Mouse (Mus musculus): ENCODE data around the gene B230217C12Rik. TPM values are rescaled to one million over a fixed set of nuclear protein-coding genes. Genes with fewer than 3 reads are reported as not detected.

Gene B230217C12Rik
- polyA plus RNA-seq, 1 experiment from 2014 or later = 5.4 TPM

GRCm38 (mm10) chr11:97812491-97812921 lies 28.1 kb upstream of the B230217C12Rik start:
- DNase-seq (ENCODE audit: low spot score) (no peak), ATAC-seq (replicated peaks; ENCODE audit: low FRiP score) (no peak)
- Histone ChIP-seq H3K36me3 (ENCODE audit: control insufficient read depth, insufficient read depth, low read length) (peaks cover 5% of the 10 kb centered on the region; the same call in 1 of the 2 replicates), H3K4me3 (ENCODE audit: low read depth, low read length) (no peak overlapping the region), H3K27ac (ENCODE audit: low read depth, low read length) (no peak overlapping the region; the same call in 1 of the 2 replicates), H3K4me1 (replicated peaks; ENCODE audit: control insufficient read depth, insufficient read depth, low read length) (peaks cover 71% of the 10 kb centered on the region), H3K4me2 (no peak overlapping the region), H3K9ac (ENCODE audit: low read depth, low read length) (no peak overlapping the region), H3K9me3 (ENCODE audit: control insufficient read depth, low read length) (no peaks in the 10 kb centered on the region), H3K27me3 (replicated peaks; ENCODE audit: control insufficient read depth, insufficient read depth, low read length) (no peaks in the 10 kb centered on the region)
- WGBS = 53% methylated on average over 3 of the region's 3 CpGs

- H3K36me3 ChIP-seq (ENCODE audit: control insufficient read depth, insufficient read depth, low read length) = peaks cover 5% of the 10 kb centered on the region; the same call in 1 of the 2 replicates
Observed at GRCm38 (mm10) chr11:97813085-97813484, 27.5 kb upstream of the B230217C12Rik start.

DNA sequence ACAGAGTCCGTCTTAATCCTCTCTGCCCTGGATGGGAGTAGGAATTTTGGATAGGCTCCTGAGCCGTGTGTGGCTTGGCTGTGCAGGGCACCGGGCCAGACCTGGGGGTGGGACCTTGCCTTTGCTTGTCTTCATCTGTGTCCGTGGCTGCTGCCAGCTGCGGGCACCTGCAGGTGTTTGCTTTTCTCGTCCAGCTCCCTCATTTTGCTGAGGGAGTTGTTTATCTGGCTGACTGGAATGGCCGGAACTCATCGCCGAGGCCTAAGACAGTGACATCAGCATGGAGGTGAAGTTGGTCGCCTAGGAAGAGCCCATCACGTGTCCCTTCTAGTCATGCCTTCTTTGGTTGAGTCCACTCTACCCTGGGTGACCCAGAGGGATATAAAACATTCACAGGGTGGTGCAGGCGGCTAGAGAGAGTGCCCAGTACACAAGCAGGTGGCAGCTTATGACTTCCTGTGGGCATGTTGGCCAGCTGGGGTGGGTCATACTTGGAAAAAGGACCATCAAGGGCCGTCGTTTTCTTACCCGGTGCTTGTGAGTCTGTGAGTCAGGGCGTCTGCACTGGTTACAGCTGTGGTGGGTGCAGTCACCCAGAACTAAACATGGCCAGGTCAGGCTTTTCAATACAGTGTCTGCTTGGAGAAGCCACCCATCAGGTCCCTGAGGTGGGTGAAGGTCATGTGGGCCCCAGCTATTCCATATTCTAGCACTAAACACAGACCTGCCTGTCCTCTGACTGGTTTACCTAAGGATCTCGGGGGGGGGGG lies 26.6 kb upstream of the B230217C12Rik start:
- Histone ChIP-seq H3K4me3 (ENCODE audit: low read depth, low read length) (no peak overlapping the region), H3K9ac (ENCODE audit: low read depth, low read length) (no peak overlapping the region), H3K9me3 (ENCODE audit: control insufficient read depth, low read length) (no peaks in the 10 kb centered on the region), H3K36me3 (ENCODE audit: control insufficient read depth, insufficient read depth, low read length) (peaks cover 2% of the 10 kb centered on the region; the same call in 1 of the 2 replicates), H3K27me3 (replicated peaks; ENCODE audit: control insufficient read depth, insufficient read depth, low read length) (no peaks in the 10 kb centered on the region), H3K4me1 (replicated peaks; ENCODE audit: control insufficient read depth, insufficient read depth, low read length) (peaks cover 71% of the 10 kb centered on the region), H3K27ac (ENCODE audit: low read depth, low read length) (no peak overlapping the region), H3K4me2 (no peak overlapping the region)
- WGBS = 78% methylated on average over 17 of the region's 17 CpGs
- no peak for DNase-seq (ENCODE audit: low spot score)
- no peak for ATAC-seq (replicated peaks; ENCODE audit: low FRiP score)

More at GRCm38 (mm10) chr11:97813085-97813484, 27.5 kb upstream of the B230217C12Rik start:
- DNase-seq (ENCODE audit: low spot score) (no peak), ATAC-seq (replicated peaks; ENCODE audit: low FRiP score) (no peak)
- Histone ChIP-seq H3K9me3 (ENCODE audit: control insufficient read depth, low read length) (no peaks in the 10 kb centered on the region), H3K4me1 (replicated peaks; ENCODE audit: control insufficient read depth, insufficient read depth, low read length) (peaks cover 71% of the 10 kb centered on the region), H3K27me3 (replicated peaks; ENCODE audit: control insufficient read depth, insufficient read depth, low read length) (no peaks in the 10 kb centered on the region), H3K9ac (ENCODE audit: low read depth, low read length) (no peak overlapping the region), H3K4me2 (no peak overlapping the region), H3K27ac (ENCODE audit: low read depth, low read length) (no peak overlapping the region), H3K4me3 (ENCODE audit: low read depth, low read length) (no peak overlapping the region)
- WGBS = 61% methylated on average over 7 of the region's 7 CpGs

DNA sequence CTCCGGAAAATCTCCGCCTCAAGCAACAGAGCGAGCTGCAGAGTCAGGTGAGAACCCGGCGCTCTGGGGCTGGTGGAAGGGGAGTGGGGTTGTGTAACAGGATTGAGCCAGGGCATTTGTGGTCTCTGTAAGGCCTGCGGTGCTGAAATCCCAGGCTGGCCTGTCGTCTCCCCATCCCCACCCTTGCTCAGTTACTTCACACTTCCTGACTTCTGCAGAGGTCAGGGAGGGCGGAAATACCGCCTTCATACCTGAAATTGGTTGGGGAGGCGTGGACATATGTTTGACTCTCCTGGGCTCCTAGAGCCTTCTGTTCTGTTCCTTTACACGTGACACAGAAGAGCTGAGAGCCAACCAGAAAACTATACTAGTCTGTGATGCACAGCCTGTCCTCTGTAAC lies 24.8 kb upstream of the B230217C12Rik start:
- Histone ChIP-seq H3K36me3 (ENCODE audit: control insufficient read depth, insufficient read depth, low read length) (no peaks in the 10 kb centered on the region; the same call in 1 of the 2 replicates), H3K27me3 (replicated peaks; ENCODE audit: control insufficient read depth, insufficient read depth, low read length) (no peaks in the 10 kb centered on the region), H3K4me1 (replicated peaks; ENCODE audit: control insufficient read depth, insufficient read depth, low read length) (peaks cover 66% of the 10 kb centered on the region), H3K9ac (ENCODE audit: low read depth, low read length) (no peak overlapping the region), H3K27ac (ENCODE audit: low read depth, low read length) (no peak overlapping the region), H3K4me2 (no peak overlapping the region; the same call in 1 of the 2 replicates), H3K9me3 (ENCODE audit: control insufficient read depth, low read length) (no peaks in the 10 kb centered on the region), H3K4me3 (ENCODE audit: low read depth, low read length) (no peak overlapping the region)
- WGBS = 80% methylated on average over 11 of the region's 11 CpGs
- ATAC-seq (replicated peaks; ENCODE audit: low FRiP score) (no peak), DNase-seq (ENCODE audit: low spot score) (no peak)

DNA sequence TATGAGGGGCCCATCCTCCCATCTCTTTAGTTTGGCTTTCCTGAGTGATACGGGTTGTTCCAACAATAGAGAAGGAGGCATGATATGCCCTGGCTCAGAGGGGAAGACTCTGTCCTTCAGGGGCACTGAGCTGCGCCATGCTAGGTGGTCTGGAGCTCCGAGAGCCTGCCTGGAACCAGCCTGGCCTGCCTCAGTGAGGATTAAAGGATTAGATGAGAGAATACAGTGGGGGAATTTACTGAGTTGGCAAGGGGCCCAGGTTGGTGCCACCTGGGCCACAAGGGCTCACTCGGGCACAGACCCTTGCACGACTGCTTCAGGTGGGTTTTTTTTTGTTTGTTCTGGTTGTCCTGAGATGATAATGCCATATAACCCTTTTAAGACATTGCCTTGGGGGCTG lies 24.4 kb upstream of the B230217C12Rik start:
- Histone ChIP-seq H3K27ac (ENCODE audit: low read depth, low read length) (no peak overlapping the region), H3K4me2 (no peak overlapping the region; the same call in 1 of the 2 replicates), H3K9ac (ENCODE audit: low read depth, low read length) (no peak overlapping the region), H3K4me3 (ENCODE audit: low read depth, low read length) (no peak overlapping the region), H3K9me3 (ENCODE audit: control insufficient read depth, low read length) (no peaks in the 10 kb centered on the region), H3K27me3 (replicated peaks; ENCODE audit: control insufficient read depth, insufficient read depth, low read length) (no peaks in the 10 kb centered on the region), H3K4me1 (replicated peaks; ENCODE audit: control insufficient read depth, insufficient read depth, low read length) (peaks cover 70% of the 10 kb centered on the region), H3K36me3 (ENCODE audit: control insufficient read depth, insufficient read depth, low read length) (no peaks in the 10 kb centered on the region; the same call in 1 of the 2 replicates)
- no peak for DNase-seq (ENCODE audit: low spot score)
- no peak for ATAC-seq (replicated peaks; ENCODE audit: low FRiP score)
- WGBS = 77% methylated on average over 5 of the region's 5 CpGs

DNA sequence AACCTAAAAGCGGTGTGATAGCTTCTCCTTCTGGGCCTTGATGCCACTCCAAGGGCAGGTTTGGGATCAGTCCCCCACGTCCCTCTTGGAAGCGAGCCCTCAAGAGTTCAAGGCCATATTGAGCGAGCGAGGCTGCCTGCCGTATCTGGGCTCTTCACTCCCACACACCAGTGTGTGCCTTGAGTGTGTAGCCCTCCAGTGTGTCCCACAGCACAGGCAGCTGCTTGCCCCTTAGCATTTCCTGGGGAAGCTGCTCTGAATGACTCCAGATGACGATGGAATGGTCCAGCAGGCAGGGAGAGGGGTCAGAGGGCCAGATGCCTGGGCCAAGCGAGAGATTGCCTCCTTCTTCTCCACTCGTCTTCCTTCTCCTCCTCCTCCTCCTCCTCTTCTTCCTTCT lies 23.7 kb upstream of the B230217C12Rik start:
- no peak overlapping the region for H3K9ac ChIP-seq (ENCODE audit: low read depth, low read length)

GRCm38 (mm10) chr11:97817379-97817778 lies 23.2 kb upstream of the B230217C12Rik start:
- H3K27ac ChIP-seq (ENCODE audit: low read depth, low read length) = peak overlapping the region; percentile 46
- H3K4me2 ChIP-seq = peak overlapping the region; percentile 39
- H3K27me3 ChIP-seq (replicated peaks; ENCODE audit: control insufficient read depth, insufficient read depth, low read length) = no peaks in the 10 kb centered on the region
- H3K4me3 ChIP-seq (ENCODE audit: low read depth, low read length) = no peak overlapping the region
- WGBS = 10% methylated on average over 5 of the region's 5 CpGs
- peaks cover 68% of the 10 kb centered on the region for H3K4me1 ChIP-seq (replicated peaks; ENCODE audit: control insufficient read depth, insufficient read depth, low read length)
- ATAC-seq (replicated peaks; ENCODE audit: low FRiP score) (peak; percentile 72), DNase-seq (ENCODE audit: low spot score) (no peak)
- 0 out of 2 replicates have a peak overlapping the region, but pooled peaks have one; percentile 7 for H3K9ac ChIP-seq (ENCODE audit: low read depth, low read length)
- H3K9me3 ChIP-seq (ENCODE audit: control insufficient read depth, low read length) = no peaks in the 10 kb centered on the region
- peaks cover 2% of the 10 kb centered on the region; the same call in 1 of the 2 replicates for H3K36me3 ChIP-seq (ENCODE audit: control insufficient read depth, insufficient read depth, low read length)

More for the DNA sequence above, 23.7 kb upstream of the B230217C12Rik start:
- Histone ChIP-seq H3K27ac (ENCODE audit: low read depth, low read length) (no peak overlapping the region), H3K27me3 (replicated peaks; ENCODE audit: control insufficient read depth, insufficient read depth, low read length) (no peaks in the 10 kb centered on the region), H3K36me3 (ENCODE audit: control insufficient read depth, insufficient read depth, low read length) (peaks cover 2% of the 10 kb centered on the region; the same call in 1 of the 2 replicates), H3K4me1 (replicated peaks; ENCODE audit: control insufficient read depth, insufficient read depth, low read length) (peaks cover 71% of the 10 kb centered on the region), H3K4me2 (no peak overlapping the region), H3K9me3 (ENCODE audit: control insufficient read depth, low read length) (no peaks in the 10 kb centered on the region), H3K4me3 (ENCODE audit: low read depth, low read length) (no peak overlapping the region)
- ATAC-seq (replicated peaks; ENCODE audit: low FRiP score) = no peak
- no peak for DNase-seq (ENCODE audit: low spot score)
- 50% methylated on average over 9 of the region's 9 CpGs for WGBS

DNA sequence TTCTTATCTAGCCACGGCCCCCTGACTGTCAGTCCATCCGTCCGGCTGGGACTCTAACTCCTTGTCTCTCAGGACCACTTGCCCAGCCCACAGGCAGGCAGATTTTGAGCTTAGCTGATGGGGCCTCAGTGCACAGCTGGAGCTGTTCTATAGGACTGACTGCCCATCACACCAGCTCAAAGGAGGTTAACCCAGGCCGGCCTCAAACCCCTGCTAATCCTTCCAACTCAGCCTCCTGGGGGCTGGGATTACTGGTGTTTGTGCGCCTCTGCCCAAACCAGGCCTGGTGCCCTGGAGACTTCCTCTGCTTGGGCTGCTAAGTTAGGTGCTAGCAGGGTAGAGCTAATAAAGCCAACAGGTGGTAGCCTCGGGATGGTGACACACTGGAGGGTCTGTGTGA lies 22.6 kb upstream of the B230217C12Rik start:
- peak overlapping the region; percentile 4; the same call in 1 of the 2 replicates for H3K4me2 ChIP-seq
- ATAC-seq (replicated peaks; ENCODE audit: low FRiP score) (no peak), DNase-seq (ENCODE audit: low spot score) (no peak)
- WGBS = 32% methylated on average over 6 of the region's 6 CpGs
- H3K4me1 ChIP-seq (replicated peaks; ENCODE audit: control insufficient read depth, insufficient read depth, low read length) = peaks cover 62% of the 10 kb centered on the region
- no peaks in the 10 kb centered on the region for H3K27me3 ChIP-seq (replicated peaks; ENCODE audit: control insufficient read depth, insufficient read depth, low read length)
- peaks cover 2% of the 10 kb centered on the region; the same call in 1 of the 2 replicates for H3K36me3 ChIP-seq (ENCODE audit: control insufficient read depth, insufficient read depth, low read length)
- H3K9ac ChIP-seq (ENCODE audit: low read depth, low read length) = no peak overlapping the region; the same call in 1 of the 2 replicates
- H3K27ac ChIP-seq (ENCODE audit: low read depth, low read length) = peak overlapping the region; percentile 46
- no peaks in the 10 kb centered on the region for H3K9me3 ChIP-seq (ENCODE audit: control insufficient read depth, low read length)
- no peak overlapping the region for H3K4me3 ChIP-seq (ENCODE audit: low read depth, low read length)
